Mouse (Mus musculus): ENCODE measurements around the gene Nrm. TPM values are rescaled to one million over a fixed set of nuclear protein-coding genes. Genes with fewer than 3 reads are reported as not detected.
A peak's percentile ranks its signal among the peaks of the same experiment; 100 is the strongest.

Gene Nrm
- total and polyA plus RNA-seq, 3 experiments: 11.1 to 49.9 TPM; not detected in 1

DNA sequence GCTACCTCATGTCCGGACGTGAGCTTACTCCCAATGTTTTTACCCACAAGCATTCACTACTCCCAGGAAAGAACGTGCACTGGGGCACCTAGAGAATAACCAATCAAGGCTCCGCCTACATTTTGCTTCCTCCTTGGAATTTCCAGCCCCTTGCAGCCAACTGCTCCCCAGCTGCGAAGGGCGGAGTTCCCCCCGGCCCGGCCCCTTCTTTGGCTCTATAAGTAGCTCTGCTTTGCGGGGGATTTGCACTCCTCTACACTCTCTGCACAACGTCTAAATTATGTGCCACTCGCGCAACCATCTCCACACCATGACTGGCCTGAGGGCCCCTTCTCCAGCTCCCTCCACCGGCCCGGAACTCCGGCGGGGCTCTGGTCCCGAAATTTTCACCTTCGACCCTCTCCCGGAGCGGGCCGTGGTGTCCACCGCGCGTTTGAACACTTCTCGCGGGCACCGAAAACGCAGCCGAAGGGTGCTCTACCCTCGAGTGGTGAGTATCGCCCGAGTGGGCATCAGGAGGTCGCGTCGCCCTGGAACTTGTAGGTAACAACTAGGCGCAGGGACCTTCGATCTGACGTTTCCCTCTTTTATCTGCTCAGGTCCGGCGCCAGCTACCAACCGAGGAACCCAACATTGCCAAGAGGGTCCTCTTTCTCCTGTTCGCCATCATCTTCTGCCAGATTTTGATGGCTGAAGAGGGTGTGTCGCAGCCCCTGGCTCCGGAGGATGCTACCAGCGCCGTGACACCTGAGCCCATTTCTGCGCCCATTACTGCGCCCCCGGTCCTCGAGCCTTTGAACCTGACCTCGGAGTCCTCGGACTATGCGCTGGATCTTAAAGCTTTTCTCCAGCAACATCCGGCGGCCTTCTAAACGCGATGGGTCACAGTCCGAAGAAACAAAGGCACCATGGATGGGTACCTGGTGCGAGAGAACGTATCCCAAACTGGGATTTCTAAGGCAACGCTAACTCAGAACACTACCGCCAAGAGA is 39.4 kb upstream of the Nrm start, which contains the start of gene Ier3 (continued):
- no peak for TF ChIP-seq JUND (IDR thresholded peaks at IDR 0.05; ENCODE audit: low read depth, low read length)
- no peak for TF ChIP-seq MYC (IDR thresholded peaks at IDR 0.05; ENCODE audit: low read depth, low read length)
- no peak for TF ChIP-seq ZC3H11A (IDR thresholded peaks at IDR 0.05; ENCODE audit: low read depth, low read length)
- peak; percentile 55; the same call in 1 of the 2 replicates for TF ChIP-seq POLR2AphosphoS5 (IDR thresholded peaks at IDR 0.05; ENCODE audit: borderline replicate concordance, low read depth, low read length)
- TF ChIP-seq USF2 (IDR thresholded peaks at IDR 0.05; ENCODE audit: borderline replicate concordance in 1 of 2, insufficient read depth in 1 of 2, low read depth in 1 of 2, low read length in 2 of 2): no peak
- TF ChIP-seq RAD21 (IDR thresholded peaks at IDR 0.05; ENCODE audit: low read depth, low read length): no peak
- TF ChIP-seq CHD1 (IDR thresholded peaks at IDR 0.05; ENCODE audit: low read depth, low read length): no peak
- TF ChIP-seq TBP (IDR thresholded peaks at IDR 0.05; ENCODE audit: low read depth, low read length): peak; percentile 99

DNA sequence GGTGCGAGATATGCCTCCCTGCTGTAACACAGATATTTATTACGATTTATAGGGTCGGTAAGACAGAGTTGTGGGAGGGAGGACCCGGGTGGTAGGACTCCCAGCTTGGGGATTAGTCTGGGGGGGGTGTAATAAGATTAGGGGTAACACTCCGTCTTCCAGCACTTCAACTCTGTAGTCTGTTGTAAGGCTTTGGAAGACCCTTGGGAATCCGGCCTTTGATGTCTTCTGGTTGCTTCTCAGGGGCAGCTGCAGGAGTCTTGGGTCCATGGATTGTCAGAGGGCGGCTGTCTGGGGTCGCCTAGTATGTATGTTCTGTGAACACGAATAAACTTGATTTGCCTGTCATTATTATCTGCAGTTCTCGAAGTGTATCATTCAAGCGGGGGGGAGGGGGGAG is 38.6 kb upstream of the Nrm start:
- Histone ChIP-seq H3K4me3 (ENCODE audit: control insufficient read depth in 1 of 2, insufficient read depth in 1 of 2, low read depth in 2 of 2, low read length in 2 of 2) (peak overlapping the region; percentile 57 to 90), H3K79me2 (ENCODE audit: control insufficient read depth, insufficient read depth, low read length, poor library complexity) (peaks cover 11% of the 10 kb centered on the region), H3K27ac (ENCODE audit: control insufficient read depth, low read depth, low read length) (peak overlapping the region; percentile 82), H3K4me1 (ENCODE audit: control insufficient read depth in 1 of 2, insufficient read depth in 2 of 2, low read length in 2 of 2) (peaks cover 2 to 20% of the 10 kb centered on the region in 2 experiments; a peak in 2 of 4 replicates), H3K27me3 (ENCODE audit: control insufficient read depth in 1 of 2, insufficient read depth in 2 of 2, low read length in 2 of 2) (no peaks in the 10 kb centered on the region), H3K9ac (ENCODE audit: control insufficient read depth, low read depth, low read length, poor library complexity, severe bottlenecking) (peak overlapping the region; percentile 73), H3K9me3 (replicated peaks; ENCODE audit: insufficient read depth, low read length) (no peaks in the 10 kb centered on the region), H3K36me3 (ENCODE audit: control insufficient read depth in 1 of 2, insufficient read depth in 2 of 2, low read length in 2 of 2) (peaks cover 3 to 13% of the 10 kb centered on the region in 2 experiments; a peak in 3 of 4 replicates)
- no peak for DNase-seq (ENCODE audit: low read depth, low spot score)
- TF ChIP-seq MYC (IDR thresholded peaks at IDR 0.05; ENCODE audit: low read depth, low read length): no peak
- 0 out of 4 replicates have a peak, but pooled peaks of 1 of the 2 experiments have one; percentile 21 for TF ChIP-seq POLR2A (IDR thresholded peaks at IDR 0.05; ENCODE audit: control insufficient read depth in 1 of 2, insufficient read depth in 1 of 2, low read depth in 1 of 2, low read length in 2 of 2, poor library complexity in 1 of 2)
- no peak for TF ChIP-seq NRF1 (IDR thresholded peaks at IDR 0.05; ENCODE audit: insufficient read depth, low read depth, low read length, poor library complexity, severe bottlenecking)
- no peak for TF ChIP-seq HCFC1 (IDR thresholded peaks at IDR 0.05; ENCODE audit: low read depth, low read length)
- no peak for TF ChIP-seq POLR2AphosphoS5 (IDR thresholded peaks at IDR 0.05; ENCODE audit: borderline replicate concordance, low read depth, low read length)
- no peak for TF ChIP-seq ZMIZ1 (IDR thresholded peaks at IDR 0.05; ENCODE audit: low read depth, low read length)
- no peak for TF ChIP-seq MAX (IDR thresholded peaks at IDR 0.05; ENCODE audit: low read length)
- TF ChIP-seq BHLHE40 (IDR thresholded peaks at IDR 0.05; ENCODE audit: borderline replicate concordance, low read depth, low read length): no peak
- TF ChIP-seq MEF2A (IDR thresholded peaks at IDR 0.05; ENCODE audit: extremely low read depth, insufficient replicate concordance, low read depth, low read length, poor library complexity, severe bottlenecking): no peak
- no peak for TF ChIP-seq POLR2AphosphoS2 (IDR thresholded peaks at IDR 0.05; ENCODE audit: low read length)
- no peak for TF ChIP-seq CTCF (IDR thresholded peaks at IDR 0.05 in 2 of 3, conservative IDR thresholded peaks at IDR 0.05 in 1 of 3; ENCODE audit: control insufficient read depth in 1 of 3, insufficient read depth in 1 of 3, low read depth in 2 of 3, low read length in 3 of 3, poor library complexity in 1 of 3, severe bottlenecking in 1 of 3)
- no peak for TF ChIP-seq MAFK (IDR thresholded peaks at IDR 0.05; ENCODE audit: borderline replicate concordance, low read depth, low read length)
- 0 out of 2 replicates have a peak, but pooled peaks have one; percentile 22 for TF ChIP-seq CHD1 (IDR thresholded peaks at IDR 0.05; ENCODE audit: low read depth, low read length)
- TF ChIP-seq ETS1 (IDR thresholded peaks at IDR 0.05; ENCODE audit: low read depth, low read length): no peak
- no peak for TF ChIP-seq GABPA (IDR thresholded peaks at IDR 0.05; ENCODE audit: low read depth, low read length)
- peak; percentile 12; the same call in 1 of the 2 replicates for TF ChIP-seq MXI1 (IDR thresholded peaks at IDR 0.05; ENCODE audit: low read depth, low read length)
- no peak for TF ChIP-seq EP300 (IDR thresholded peaks at IDR 0.05; ENCODE audit: low read depth in 1 of 2, low read length in 2 of 2)
- no peak for TF ChIP-seq ELF1 (IDR thresholded peaks at IDR 0.05; ENCODE audit: low read depth, low read length)
- no peak for TF ChIP-seq TAL1 (IDR thresholded peaks at IDR 0.05; ENCODE audit: low read length)
- no peak for TF ChIP-seq USF1 (IDR thresholded peaks at IDR 0.05; ENCODE audit: low read depth, low read length)
- no peak for TF ChIP-seq MAZ (IDR thresholded peaks at IDR 0.05; ENCODE audit: low read depth, low read length)
- TF ChIP-seq TBP (IDR thresholded peaks at IDR 0.05; ENCODE audit: low read depth, low read length): no peak
- 0 out of 2 replicates have a peak, but pooled peaks have one; percentile 10 for TF ChIP-seq NELFE (IDR thresholded peaks at IDR 0.05; ENCODE audit: low read depth, low read length)
- no peak for TF ChIP-seq RCOR1 (IDR thresholded peaks at IDR 0.05; ENCODE audit: low read depth, low read length)
- no peak for TF ChIP-seq USF2 (IDR thresholded peaks at IDR 0.05; ENCODE audit: borderline replicate concordance in 1 of 2, insufficient read depth in 1 of 2, low read depth in 1 of 2, low read length in 2 of 2)
- no peak for TF ChIP-seq JUND (IDR thresholded peaks at IDR 0.05; ENCODE audit: low read depth, low read length)
- TF ChIP-seq SIN3A (IDR thresholded peaks at IDR 0.05; ENCODE audit: low read length): no peak
- TF ChIP-seq TCF12 (IDR thresholded peaks at IDR 0.05; ENCODE audit: low read depth, low read length): no peak
- TF ChIP-seq MYB (IDR thresholded peaks at IDR 0.05; ENCODE audit: low read depth, low read length): no peak

Data from MEL (cell line).